Mouse (Mus musculus) MEL (cell line): ENCODE results near the gene Ccr6.

Experiments
- CTCF ChIP-seq, 3 experiments: IDR thresholded peaks in 2 of 3; conservative IDR thresholded peaks in 1 of 3; 2 replicates each; pipeline ENCODE4 v1.5.1; 2011 to 2012; ENCODE audit warnings: low read length in 3 of 3, low read depth in 2 of 3, mild to moderate bottlenecking in 2 of 3, improper control_type of control experiment in 1 of 3, inconsistent platforms in 1 of 3, mixed read lengths in 1 of 3, moderate library complexity in 1 of 3; ENCODE audit not compliant: control insufficient read depth in 1 of 3, insufficient read depth in 1 of 3, poor library complexity in 1 of 3, severe bottlenecking in 1 of 3
- MAFK ChIP-seq: IDR thresholded peaks from 2 replicates; pipeline ENCODE4 v1.6.1; 2011; ENCODE audit warnings: low read depth, mild to moderate bottlenecking, low read length, improper control_type of control experiment, borderline replicate concordance
- TBP ChIP-seq: IDR thresholded peaks from 2 replicates; pipeline ENCODE4 v1.8.0; 2011; ENCODE audit warnings: low read depth, low read length, improper control_type of control experiment

- TF ChIP-seq CTCF (IDR thresholded peaks at IDR 0.05 in 2 of 3, conservative IDR thresholded peaks at IDR 0.05 in 1 of 3; ENCODE audit: control insufficient read depth in 1 of 3, insufficient read depth in 1 of 3, low read depth in 2 of 3, low read length in 3 of 3, poor library complexity in 1 of 3, severe bottlenecking in 1 of 3), result no peak
- TF ChIP-seq TBP, result no peak
- no peak for TF ChIP-seq MAFK
Observed at GRCm38 (mm10) chr17:8246102-8246754, 10.4 kb downstream of the Ccr6 start.
